Mouse (Mus musculus) CH12.LX (cell line): ENCODE data around the gene Samsn1. TPM values are rescaled to one million over a fixed set of nuclear protein-coding genes. Genes with fewer than 3 reads are reported as not detected.

Source experiments
- DNase-seq: peaks from one replicate; pipeline ENCODE4 v3.0.0-alpha.2; 2013; ENCODE audit errors: extremely low read depth
- H3K27ac ChIP-seq: 2 replicates; pipeline ENCODE4 v1.5.1; 2012; ENCODE audit warnings: low read depth, mild to moderate bottlenecking, control low read depth, moderate library complexity; ENCODE audit not compliant: insufficient read depth
- H3K27me3 ChIP-seq: replicated peaks from 2 replicates; pipeline ENCODE3; 2012; ENCODE audit warnings: inconsistent platforms
- H3K36me3 ChIP-seq, 2 experiments: replicated peaks in 1 of 2; 2 replicates each; pipeline versions ENCODE3 to v1.6.1; 2012; ENCODE audit warnings: inconsistent platforms in 1 of 2, low read length in 1 of 2, mild to moderate bottlenecking in 1 of 2, mixed read lengths in 1 of 2, moderate library complexity in 1 of 2; ENCODE audit not compliant: control insufficient read depth in 1 of 2, insufficient read depth in 1 of 2
- H3K4me1 ChIP-seq, 2 experiments: 2 replicates each; pipeline ENCODE4 v1.6.1; 2012; ENCODE audit warnings: inconsistent platforms in 1 of 2, moderate library complexity in 1 of 2; ENCODE audit not compliant: insufficient read depth in 2 of 2, control insufficient read depth in 1 of 2
- H3K4me2 ChIP-seq: 2 replicates; pipeline ENCODE4 v1.6.1; 2012; ENCODE audit warnings: low read depth, mild to moderate bottlenecking, control low read depth; ENCODE audit not compliant: poor library complexity, insufficient read depth, severe bottlenecking
- H3K4me3 ChIP-seq, 3 experiments: fragments of 150-350 bp in 1 of 3; sonication (generic) in 1 of 3; replicated peaks in 1 of 3; 2 replicates each; pipeline versions ENCODE3 to v1.5.1; 2011 to 2012; ENCODE audit warnings: low read depth in 2 of 3, low read length in 2 of 3, mild to moderate bottlenecking in 2 of 3, moderate library complexity in 2 of 3, control low read depth in 1 of 3, improper control_type of control experiment in 1 of 3, inconsistent platforms in 1 of 3, mixed read lengths in 1 of 3; ENCODE audit not compliant: poor library complexity in 1 of 3
- H3K79me2 ChIP-seq: replicated peaks from 2 replicates; pipeline ENCODE4 v1.6.1; 2012; ENCODE audit warnings: mild to moderate bottlenecking, moderate library complexity; ENCODE audit not compliant: control insufficient read depth, poor library complexity, insufficient read depth, severe bottlenecking; ENCODE audit errors: extremely low read depth
- H3K9ac ChIP-seq: 2 replicates; pipeline ENCODE4 v1.6.1; 2012; ENCODE audit warnings: low read depth, mild to moderate bottlenecking, control low read depth, moderate library complexity; ENCODE audit not compliant: insufficient read depth
- H3K9me3 ChIP-seq: replicated peaks from 2 replicates; pipeline ENCODE3; 2012; ENCODE audit warnings: low read length, inconsistent platforms, mixed read lengths
- BHLHE40 ChIP-seq: IDR thresholded peaks from 2 replicates; pipeline ENCODE4 v1.6.1; 2011; ENCODE audit warnings: mild to moderate bottlenecking, low read depth, low read length, improper control_type of control experiment
- CHD1 ChIP-seq: IDR thresholded peaks from 2 replicates; pipeline ENCODE4 v1.6.1; 2012; ENCODE audit warnings: low read depth, low read length, improper control_type of control experiment, inconsistent platforms
- CTCF ChIP-seq, 2 experiments: IDR thresholded peaks in 1 of 2; conservative IDR thresholded peaks in 1 of 2; 2 replicates each; pipeline ENCODE4 v1.5.1; 2011 to 2012; ENCODE audit warnings: low read depth in 2 of 2, low read length in 2 of 2, improper control_type of control experiment in 1 of 2, inconsistent platforms in 1 of 2, mild to moderate bottlenecking in 1 of 2, moderate library complexity in 1 of 2
- EP300 ChIP-seq: IDR thresholded peaks from 2 replicates; pipeline ENCODE4 v1.6.1; 2011; ENCODE audit warnings: low read length, improper control_type of control experiment
- MAZ ChIP-seq: IDR thresholded peaks from 2 replicates; pipeline ENCODE4 v1.6.1; 2012; ENCODE audit warnings: low read depth, mild to moderate bottlenecking, inconsistent platforms, low read length, improper control_type of control experiment, moderate library complexity
- MXI1 ChIP-seq: IDR thresholded peaks from 2 replicates; pipeline ENCODE4 v1.6.1; 2011; ENCODE audit warnings: mild to moderate bottlenecking, low read depth, low read length, improper control_type of control experiment
- MYC ChIP-seq: IDR thresholded peaks from 2 replicates; pipeline ENCODE4 v1.6.1; 2011; ENCODE audit warnings: low read depth, mild to moderate bottlenecking, improper control_type of control experiment, low read length
- RAD21 ChIP-seq: IDR thresholded peaks from 2 replicates; pipeline ENCODE4 v1.6.1; 2011; ENCODE audit warnings: low read depth, mild to moderate bottlenecking, low read length, improper control_type of control experiment, moderate library complexity
- TBP ChIP-seq: conservative IDR thresholded peaks from 2 replicates; pipeline ENCODE4 v1.6.1; 2011; ENCODE audit warnings: low read depth, low read length, improper control_type of control experiment
- TCF12 ChIP-seq: IDR thresholded peaks from 2 replicates; pipeline ENCODE4 v1.6.1; 2014; ENCODE audit warnings: low read depth, mild to moderate bottlenecking, inconsistent platforms, low read length, improper control_type of control experiment
- UBTF ChIP-seq: IDR thresholded peaks from 2 replicates; pipeline ENCODE4 v1.6.1; 2012; ENCODE audit warnings: low read depth, mild to moderate bottlenecking, inconsistent platforms, low read length, improper control_type of control experiment, moderate library complexity
- ZMIZ1 ChIP-seq: IDR thresholded peaks from 2 replicates; pipeline ENCODE4 v1.6.1; 2012; ENCODE audit warnings: low read depth, mild to moderate bottlenecking, inconsistent platforms, low read length, improper control_type of control experiment
- ZNF384 ChIP-seq: IDR thresholded peaks from 2 replicates; pipeline ENCODE4 v1.6.1; 2012; ENCODE audit warnings: low read depth, low read length, improper control_type of control experiment, inconsistent platforms
- dilution Hi-C: fragments of 300-500 bp; cut with MboI; formaldehyde crosslinking; loops from 2 replicates; pipeline ENCODE4 v1.14.3; 2020; ENCODE audit warnings: low sequenced_read_pairs; ENCODE audit not compliant: extremely low pct_unique_long_range_greater_than_20kb, extremely low pct_ligation_motif_present
- in situ Hi-C: fragments of 300-500 bp; cut with MboI; formaldehyde crosslinking; loops from 3 replicates; pipeline ENCODE4 v1.14.3; 2019; ENCODE audit warnings: low sequenced_read_pairs, low pct_ligation_motif_present, low pct_unique_long_range_greater_than_20kb, mixed read lengths
- polyA plus RNA-seq: library from polyadenylated mRNA; unstranded; fragments of >175 nt; gene quantifications from 2 replicates; pipeline ENCODE4 v1.2.1, GENCODE M21; 2012; ENCODE audit warnings: low read depth; ENCODE audit not compliant: insufficient read length
- total RNA-seq, 2 experiments: library from RNA; depleted of rRNA; stranded (reverse); fragments of 300-350 nt in 1 of 2; fragments of >200 nt in 1 of 2; gene quantifications; 2 replicates each; pipeline ENCODE4 v1.2.3; 2012 to 2014

Samsn1 gene
- total and polyA plus RNA-seq, 3 experiments = 27.7 to 76.9 (median 29.6) TPM

- peaks cover 8 to 37% of the 10 kb centered on the region in 2 experiments; a peak in 3 of 4 replicates for H3K4me1 ChIP-seq
These were observed 115.3 kb downstream of the Samsn1 start for GRCm38 (mm10) chr16:75906790-75907189.

GRCm38 (mm10) chr16:75906260-75906659, 115.8 kb downstream of the Samsn1 start:
- no peak overlapping the region for H3K27ac ChIP-seq
- peaks cover 0 to 8% of the 10 kb centered on the region in 2 experiments for H3K36me3 ChIP-seq
- peaks cover 8 to 34% of the 10 kb centered on the region in 2 experiments; a peak in 3 of 4 replicates for H3K4me1 ChIP-seq
- no peaks in the 10 kb centered on the region for H3K27me3 ChIP-seq
- H3K9me3 ChIP-seq = no peaks in the 10 kb centered on the region
- no peak overlapping the region for H3K4me2 ChIP-seq
- no peak overlapping the region for H3K9ac ChIP-seq
- dilution Hi-C loops (no loop called here), in situ Hi-C loops (no loop called here)
- no peak for DNase-seq
- peaks cover 6% of the 10 kb centered on the region; the same call in 1 of the 2 replicates for H3K79me2 ChIP-seq
- TF ChIP-seq MAZ (no peak), ZMIZ1 (no peak), BHLHE40 (peak; percentile 64), CTCF (conservative IDR thresholded peaks at IDR 0.05 in 1 of 2, IDR thresholded peaks at IDR 0.05 in 1 of 2; ENCODE audit: low read depth in 2 of 2, low read length in 2 of 2) (no peak), TBP (0 out of 2 replicates have a peak, but pooled peaks have one; percentile 15), MYC (0 out of 2 replicates have a peak, but pooled peaks have one; percentile 31), EP300 (no peak), CHD1 (0 out of 2 replicates have a peak, but pooled peaks have one; percentile 56)
- no peak overlapping the region for H3K4me3 ChIP-seq

More at GRCm38 (mm10) chr16:75906790-75907189, 115.3 kb downstream of the Samsn1 start:
- Histone ChIP-seq H3K9me3 (no peaks in the 10 kb centered on the region), H3K36me3 (peaks cover 0 to 8% of the 10 kb centered on the region in 2 experiments), H3K27ac (no peak overlapping the region; the same call in 1 of the 2 replicates), H3K4me3 (peak overlapping the region in 1 of 3 experiments; percentile 68), H3K9ac (no peak overlapping the region)
- DNase-seq = no peak
- TF ChIP-seq TBP (0 out of 2 replicates have a peak, but pooled peaks have one; percentile 2), TCF12 (no peak)
- TF ChIP-seq, all 38 proteins: peak for 1
- H3K79me2 ChIP-seq = peaks cover 6% of the 10 kb centered on the region; the same call in 1 of the 2 replicates
- no peaks in the 10 kb centered on the region for H3K27me3 ChIP-seq
- dilution Hi-C loops (no loop called here), in situ Hi-C loops (no loop called here)
- 0 out of 2 replicates have a peak overlapping the region, but pooled peaks have one; percentile 21 for H3K4me2 ChIP-seq

GRCm38 (mm10) chr16:75905324-75905723, 116.8 kb downstream of the Samsn1 start:
- in situ Hi-C loops = no loop called here

More at GRCm38 (mm10) chr16:75905324-75905723, 116.8 kb downstream of the Samsn1 start:
- Histone ChIP-seq H3K4me1 (peaks cover 8 to 26% of the 10 kb centered on the region in 2 experiments; a peak in 3 of 4 replicates), H3K27me3 (no peaks in the 10 kb centered on the region), H3K27ac (no peak overlapping the region), H3K4me2 (no peak overlapping the region), H3K79me2 (peaks cover 8% of the 10 kb centered on the region; the same call in 1 of the 2 replicates), H3K36me3 (peaks cover 0 to 15% of the 10 kb centered on the region in 2 experiments), H3K9me3 (no peaks in the 10 kb centered on the region), H3K4me3 (no peak overlapping the region), H3K9ac (no peak overlapping the region)
- no peak for DNase-seq
- TF ChIP-seq MXI1 (no peak), UBTF (no peak), RAD21 (no peak), TBP (no peak), ZNF384 (peak; percentile 63)
- dilution Hi-C loops = no loop called here
